Mouse (Mus musculus) liver, embryonic 13.5 days (tissue): Measurements from ENCODE around the gene Glyat. TPM values are rescaled to one million over a fixed set of nuclear protein-coding genes. Genes with fewer than 3 reads are reported as not detected.
A peak's percentile ranks its signal among the peaks of the same experiment; 100 is the strongest.

Source experiments
- ATAC-seq: fragments of 200-750 bp; cut with Nextera tagmentation; 2 replicates; pipeline ENCODE4 v1.8.0; 2017; ENCODE audit warnings: low read depth, mild to moderate bottlenecking, moderate number of reproducible peaks, moderate library complexity
- DNase-seq: peaks from one replicate; pipeline ENCODE4 v3.0.0; 2022
- H3K27ac ChIP-seq: fragments of 300-500 bp; sonication (generic); 2 replicates; pipeline ENCODE4 v1.5.1; 2015; ENCODE audit warnings: moderate library complexity, mild to moderate bottlenecking, inconsistent platforms
- H3K27me3 ChIP-seq: fragments of 300-500 bp; sonication (generic); 2 replicates; pipeline ENCODE4 v1.6.1; 2015; ENCODE audit warnings: mild to moderate bottlenecking, inconsistent platforms
- H3K36me3 ChIP-seq: fragments of 300-500 bp; sonication (generic); 2 replicates; pipeline ENCODE4 v1.6.1; 2015; ENCODE audit warnings: mild to moderate bottlenecking, inconsistent platforms
- H3K4me1 ChIP-seq: fragments of 300-500 bp; sonication (generic); replicated peaks from 2 replicates; pipeline ENCODE4 v1.6.1; 2015; ENCODE audit warnings: inconsistent platforms
- H3K4me2 ChIP-seq: fragments of 300-500 bp; sonication (generic); 2 replicates; pipeline ENCODE4 v1.6.1; 2015; ENCODE audit warnings: inconsistent platforms, mild to moderate bottlenecking, moderate library complexity
- H3K4me3 ChIP-seq: fragments of 300-500 bp; sonication (generic); replicated peaks from 2 replicates; pipeline ENCODE4 v1.5.1; 2015; ENCODE audit warnings: mild to moderate bottlenecking, inconsistent platforms
- H3K9ac ChIP-seq: fragments of 300-500 bp; sonication (generic); 2 replicates; pipeline ENCODE4 v1.6.1; 2015; ENCODE audit warnings: mild to moderate bottlenecking, inconsistent platforms
- H3K9me3 ChIP-seq: fragments of 300-500 bp; sonication (generic); replicated peaks from 2 replicates; pipeline ENCODE4 v1.6.1; 2016; ENCODE audit warnings: inconsistent platforms
- WGBS: fragments of 180-500 bp; shearing (Covaris S2); methylation state at CpG from one replicate; pipeline ENCODE4 v1.1.7; 2015; ENCODE audit not compliant: insufficient replicate concordance; 5-methylcytosine and 5-hydroxymethylcytosine counted together
- polyA plus RNA-seq: library from polyadenylated mRNA; unstranded; fragments of >200 nt; fragmentation: Nextera tagmentation; extraction: Ambion mirVana; gene quantifications from 2 replicates; pipeline ENCODE4 v1.2.1, GENCODE M21; 2015

Gene Glyat
- polyA plus RNA-seq: 0.16 and 0.23 TPM in 2 replicates

GRCm38 (mm10) chr19:12633176-12633575, at the start of gene Glyat:
Gene Glyat, plus strand, starts transcription at chr19:12633308.
- Histone ChIP-seq H3K27me3 (no peaks in the 10 kb centered on the region), H3K4me3 (no peak within 1 kb of the TSS), H3K36me3 (no peaks in the 10 kb centered on the region), H3K27ac (no peak within 1 kb of the TSS), H3K4me2 (no peak within 1 kb of the TSS), H3K9ac (no peak within 1 kb of the TSS), H3K9me3 (no peaks in the 10 kb centered on the region), H3K4me1 (no peaks in the 10 kb centered on the region)
- WGBS: 53% methylated on average over 4 of the region's 4 CpGs
- DNase-seq: no peak
- no peak for ATAC-seq

GRCm38 (mm10) chr19:12585310-12585709, 47.8 kb upstream of the Glyat start:
- H3K9me3 ChIP-seq: no peaks in the 10 kb centered on the region
- no peak for DNase-seq
- ATAC-seq: no peak
- no peaks in the 10 kb centered on the region for H3K27me3 ChIP-seq
- H3K27ac ChIP-seq: no peak overlapping the region
- 58% methylated on average over 4 of the region's 4 CpGs for WGBS
- H3K9ac ChIP-seq: no peak overlapping the region
- peaks cover 55% of the 10 kb centered on the region for H3K36me3 ChIP-seq
- H3K4me2 ChIP-seq: no peak overlapping the region
- no peaks in the 10 kb centered on the region for H3K4me1 ChIP-seq
- no peak overlapping the region for H3K4me3 ChIP-seq

DNA sequence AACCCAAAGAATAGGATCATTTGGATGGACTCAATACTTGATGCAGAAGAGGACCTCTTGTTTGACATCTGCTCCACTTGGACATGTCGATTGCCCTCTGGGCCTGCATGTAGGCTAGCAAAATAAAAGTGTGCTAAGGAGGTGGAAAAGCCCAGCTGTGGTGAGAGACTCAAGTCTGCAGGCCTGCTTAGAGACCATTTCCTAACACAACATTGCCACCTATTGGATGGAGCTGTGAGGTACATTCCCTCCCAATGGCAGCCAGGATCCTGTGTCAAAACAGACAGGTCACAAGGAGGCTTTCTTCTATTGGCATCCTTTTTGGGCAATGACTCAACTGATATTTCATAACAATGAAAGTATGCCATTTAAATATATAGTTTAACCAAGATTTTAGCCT, 41.2 kb upstream of the Glyat start:
- peak; percentile 47 for DNase-seq
- Histone ChIP-seq H3K27me3 (peaks cover 11% of the 10 kb centered on the region), H3K36me3 (peaks cover 23% of the 10 kb centered on the region), H3K9me3 (no peaks in the 10 kb centered on the region), H3K4me2 (no peak overlapping the region), H3K4me1 (peaks cover 11% of the 10 kb centered on the region), H3K9ac (no peak overlapping the region), H3K27ac (no peak overlapping the region), H3K4me3 (no peak overlapping the region)
- ATAC-seq: peak; percentile 50
- WGBS: 10% methylated on average over 1 of the region's 1 CpGs

DNA sequence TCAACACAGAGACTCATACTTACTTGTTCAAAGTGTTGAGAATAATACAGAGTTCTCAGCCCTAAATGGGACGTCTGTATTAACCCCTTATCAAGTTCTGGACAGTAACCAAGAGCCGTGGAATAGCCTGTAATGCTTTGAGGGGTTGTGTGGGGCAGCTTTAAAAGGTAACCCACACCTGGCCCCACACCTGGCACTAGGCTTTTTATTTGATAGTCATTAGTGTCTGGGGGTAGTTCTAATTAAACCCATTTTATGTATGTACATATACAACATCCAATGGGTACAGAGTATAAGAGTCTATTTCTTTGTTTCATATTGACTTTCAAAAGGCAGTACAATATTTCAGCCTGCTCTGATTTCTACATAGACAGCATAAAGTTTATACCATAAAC, 38.0 kb upstream of the Glyat start:
- Histone ChIP-seq H3K27me3 (peaks cover 15% of the 10 kb centered on the region), H3K4me2 (peak overlapping the region; percentile 81), H3K4me1 (peaks cover 11% of the 10 kb centered on the region), H3K4me3 (no peak overlapping the region), H3K9ac (no peak overlapping the region), H3K27ac (no peak overlapping the region), H3K36me3 (no peaks in the 10 kb centered on the region), H3K9me3 (no peaks in the 10 kb centered on the region)
- DNase-seq (no peak), ATAC-seq (no peak)
- WGBS: 40% methylated on average over 2 of the region's 2 CpGs

GRCm38 (mm10) chr19:12595530-12596289, 37.4 kb upstream of the Glyat start:
- Histone ChIP-seq H3K4me1 (peaks cover 11% of the 10 kb centered on the region), H3K9ac (peak overlapping the region; percentile 64), H3K27me3 (peaks cover 15% of the 10 kb centered on the region), H3K27ac (peak overlapping the region; percentile 64; the same call in 1 of the 2 replicates), H3K4me3 (peak overlapping the region; percentile 60), H3K36me3 (no peaks in the 10 kb centered on the region), H3K9me3 (no peaks in the 10 kb centered on the region), H3K4me2 (peak overlapping the region; percentile 81)
- WGBS: under 1% methylated on average over 49 of the region's 49 CpGs
- DNase-seq (peak; percentile 23), ATAC-seq (peak; percentile 80)

GRCm38 (mm10) chr19:12596290-12597072, 36.6 kb upstream of the Glyat start:
- peaks cover 11% of the 10 kb centered on the region for H3K4me1 ChIP-seq
- H3K4me3 ChIP-seq: peak overlapping the region; percentile 60
- peak overlapping the region; percentile 81 for H3K4me2 ChIP-seq
- H3K9me3 ChIP-seq: no peaks in the 10 kb centered on the region
- H3K27me3 ChIP-seq: peaks cover 15% of the 10 kb centered on the region
- WGBS: 17% methylated on average over 23 of the region's 23 CpGs
- no peaks in the 10 kb centered on the region for H3K36me3 ChIP-seq
- H3K27ac ChIP-seq: peak overlapping the region; percentile 64; the same call in 1 of the 2 replicates
- H3K9ac ChIP-seq: peak overlapping the region; percentile 64
- DNase-seq (no peak), ATAC-seq (peak; percentile 32)

DNA sequence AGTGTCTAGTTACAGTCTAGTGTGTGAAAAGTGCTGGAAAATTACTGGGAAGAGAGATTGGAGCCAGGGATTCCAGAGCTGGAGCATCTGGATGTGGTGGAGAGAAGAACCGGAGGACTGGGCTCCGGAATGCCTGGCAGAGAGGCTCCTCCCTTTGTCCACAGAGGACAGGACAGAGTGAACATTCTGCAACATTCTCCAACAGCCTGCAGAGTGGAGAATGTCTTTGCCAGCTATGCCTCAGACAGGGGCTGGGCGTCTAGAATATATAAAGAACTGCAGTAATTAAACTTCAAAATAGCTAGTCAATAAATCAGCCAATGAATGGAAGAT, 36.1 kb upstream of the Glyat start:
- H3K27ac ChIP-seq: no peak overlapping the region
- H3K9ac ChIP-seq: peak overlapping the region; percentile 4; the same call in 1 of the 2 replicates
- H3K9me3 ChIP-seq: no peaks in the 10 kb centered on the region
- ATAC-seq: no peak
- peak overlapping the region; percentile 81 for H3K4me2 ChIP-seq
- no peak for DNase-seq
- peak overlapping the region; percentile 60 for H3K4me3 ChIP-seq
- peaks cover 15% of the 10 kb centered on the region for H3K27me3 ChIP-seq
- 58% methylated on average over 3 of the region's 3 CpGs for WGBS
- H3K4me1 ChIP-seq: peaks cover 11% of the 10 kb centered on the region
- no peaks in the 10 kb centered on the region for H3K36me3 ChIP-seq

DNA sequence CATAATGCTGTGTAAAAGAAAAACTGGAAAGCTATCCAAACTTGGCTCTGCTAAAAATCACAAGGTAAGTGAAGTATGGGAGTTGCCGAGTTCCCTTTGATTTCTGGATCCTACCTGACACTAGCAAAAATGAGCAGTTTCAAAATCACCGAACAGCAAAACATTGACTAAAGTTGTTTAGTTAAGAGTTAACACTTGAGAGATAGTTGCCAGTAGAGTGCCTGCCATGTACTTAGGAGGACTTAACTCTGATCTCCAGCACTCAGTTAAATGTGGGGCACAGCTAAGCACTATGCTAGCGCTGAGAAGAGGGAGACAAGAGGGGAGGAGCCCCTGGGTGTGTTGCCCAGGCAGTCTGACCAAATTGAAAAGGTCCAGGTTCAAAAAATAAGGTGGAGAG, 34.4 kb upstream of the Glyat start:
- Histone ChIP-seq H3K4me1 (peaks cover 11% of the 10 kb centered on the region), H3K9ac (no peak overlapping the region), H3K4me2 (no peak overlapping the region), H3K36me3 (no peaks in the 10 kb centered on the region), H3K4me3 (no peak overlapping the region), H3K27me3 (peaks cover 15% of the 10 kb centered on the region), H3K9me3 (no peaks in the 10 kb centered on the region), H3K27ac (no peak overlapping the region)
- ATAC-seq: no peak
- WGBS: 57% methylated on average over 3 of the region's 3 CpGs
- DNase-seq: no peak

- Histone ChIP-seq H3K27ac (no peak within 1 kb of the TSS), H3K27me3 (peaks cover 15% of the 10 kb centered on the region), H3K36me3 (no peaks in the 10 kb centered on the region), H3K4me1 (peaks cover 11% of the 10 kb centered on the region), H3K4me2 (no peak within 1 kb of the TSS), H3K9me3 (no peaks in the 10 kb centered on the region), H3K4me3 (no peak within 1 kb of the TSS), H3K9ac (no peak within 1 kb of the TSS)
- no peak for DNase-seq
- WGBS: 33% methylated on average over 1 of the region's 1 CpGs
- no peak for ATAC-seq
Measured at GRCm38 (mm10) chr19:12599674-12600073, 33.4 kb upstream of the Glyat start, which contains the start of gene Gm4952. Gene Gm4952, plus strand, starts transcription at chr19:12599974.

DNA sequence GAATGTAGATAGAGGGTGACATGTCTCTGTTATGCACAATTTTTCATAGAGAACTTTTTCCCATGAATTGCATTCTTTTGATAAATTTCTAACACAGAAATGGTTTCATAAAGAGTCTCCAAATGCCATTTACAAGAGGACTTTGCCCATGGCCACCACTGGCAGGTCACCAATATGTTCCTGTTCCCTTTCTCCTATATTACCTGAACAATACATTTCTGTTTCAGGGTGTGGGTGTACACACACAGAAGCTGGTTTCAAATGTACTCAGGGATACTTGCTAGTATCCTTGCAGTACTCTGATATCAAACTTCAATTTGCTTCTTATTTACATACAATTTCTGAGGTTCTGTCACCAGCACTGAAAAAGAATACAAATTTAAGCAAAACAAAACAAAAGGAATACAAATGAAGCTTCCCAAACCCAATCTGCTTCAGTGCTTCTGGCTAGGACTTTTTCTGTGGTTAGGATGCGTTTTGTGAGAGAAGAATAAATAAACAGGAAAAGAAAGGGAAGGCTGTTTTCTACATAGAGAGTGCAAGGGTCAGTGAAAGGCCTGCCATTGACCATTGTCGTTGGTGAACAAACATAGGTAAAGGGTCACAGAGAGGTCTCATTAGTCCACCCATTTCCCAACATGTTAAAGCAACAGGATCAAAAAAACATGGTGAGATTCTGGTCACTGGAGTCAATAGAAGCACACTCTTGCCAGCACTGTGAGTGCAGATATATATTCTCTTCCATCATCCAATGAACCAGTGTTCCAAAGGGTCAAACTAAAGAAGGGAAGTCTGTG, 32.2 kb upstream of the Glyat start:
- H3K4me3 ChIP-seq: no peak overlapping the region
- H3K27me3 ChIP-seq: peaks cover 14% of the 10 kb centered on the region
- WGBS: 24% methylated on average over 2 of the region's 2 CpGs
- DNase-seq: no peak
- ATAC-seq: peak; percentile 41; the same call in 1 of the 2 replicates
- peaks cover 5% of the 10 kb centered on the region for H3K4me1 ChIP-seq
- no peak overlapping the region for H3K9ac ChIP-seq
- no peaks in the 10 kb centered on the region for H3K36me3 ChIP-seq
- no peak overlapping the region for H3K4me2 ChIP-seq
- no peaks in the 10 kb centered on the region for H3K9me3 ChIP-seq
- no peak overlapping the region for H3K27ac ChIP-seq

GRCm38 (mm10) chr19:12608336-12608735, 24.8 kb upstream of the Glyat start:
- Histone ChIP-seq H3K36me3 (no peaks in the 10 kb centered on the region), H3K4me2 (no peak overlapping the region), H3K9ac (no peak overlapping the region), H3K9me3 (no peaks in the 10 kb centered on the region), H3K27me3 (no peaks in the 10 kb centered on the region), H3K27ac (no peak overlapping the region), H3K4me1 (no peaks in the 10 kb centered on the region), H3K4me3 (no peak overlapping the region)
- ATAC-seq: no peak
- no peak for DNase-seq
